Mouse (Mus musculus) cortical plate, adult 2 months (tissue): ENCODE measurements at regions not wholly inside any gene's neighbourhood (a gene's known extent, or its start where the extent isn't known, plus 50 kb on each side); places are given as distances from the start of the nearest gene placed in this dataset.

ENCODE experiments used
- CTCF ChIP-seq: fragments of 200-500 bp; IDR thresholded peaks from 2 replicates; pipeline ENCODE4 v1.5.1; 2011; ENCODE audit warnings: mild to moderate bottlenecking, control low read depth, low read length; ENCODE audit not compliant: insufficient read depth; ENCODE audit errors: extremely low read depth
- POLR2A ChIP-seq: fragments of 200-500 bp; IDR thresholded peaks from 2 replicates; pipeline ENCODE4 v1.6.1; 2011; ENCODE audit warnings: mild to moderate bottlenecking, low read length, control low read depth; ENCODE audit not compliant: insufficient read depth; ENCODE audit errors: extremely low read depth

DNA sequence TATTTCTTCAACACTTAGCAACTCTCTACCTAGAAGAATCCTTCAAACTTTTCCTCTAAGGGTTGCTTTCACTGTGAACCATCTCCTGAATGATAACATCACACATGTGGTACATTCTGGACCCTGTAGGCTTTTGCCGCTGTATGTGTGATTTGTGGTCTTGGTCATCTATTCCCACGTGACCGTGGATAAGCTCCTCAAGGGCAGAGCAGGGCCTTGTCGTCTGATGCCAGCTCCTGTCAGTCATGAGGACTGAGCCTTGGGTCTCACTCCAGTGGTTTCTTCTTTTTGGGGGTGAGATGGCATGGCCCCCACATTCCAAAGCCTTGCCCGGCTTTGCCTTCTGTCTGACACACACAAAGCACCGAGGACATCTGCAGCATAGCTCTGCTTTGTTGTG, 183.3 kb upstream of the Bmper start:
- TF ChIP-seq POLR2A (no peak), CTCF (no peak)
